Mouse (Mus musculus): Measurements from ENCODE around the gene Gm43517. TPM values are rescaled to one million over a fixed set of nuclear protein-coding genes. Genes with fewer than 3 reads are reported as not detected.

Gm43517 gene
- polyA plus RNA-seq, 1 experiment from 2014 or later: not detected

DNA sequence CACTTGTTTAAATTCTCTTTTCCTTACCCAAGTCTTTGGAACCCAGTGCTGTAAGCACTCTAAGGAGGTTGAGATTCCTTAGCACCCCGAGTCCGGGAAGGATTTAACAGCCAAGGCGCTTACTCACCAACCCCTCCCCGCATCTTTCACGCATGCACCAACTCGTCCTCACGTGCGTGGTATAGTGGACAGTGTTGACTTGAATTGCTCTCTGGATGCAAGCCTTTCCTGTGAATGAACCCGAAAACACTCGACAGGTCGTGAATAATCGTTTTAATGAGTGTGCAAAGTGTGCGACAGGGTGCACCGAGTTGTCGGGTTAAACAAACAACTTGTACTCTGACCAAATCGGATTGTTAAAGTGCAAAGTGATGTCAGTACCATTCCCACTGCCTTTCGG lies 9.9 kb downstream of the Gm43517 start:
- no peak overlapping the region for H3K9ac ChIP-seq (ENCODE audit: low read depth, low read length)
- under 1% methylated on average over 17 of the region's 17 CpGs for WGBS
- no peak for ATAC-seq
- peaks cover 81% of the 10 kb centered on the region for H3K27me3 ChIP-seq (replicated peaks; ENCODE audit: control insufficient read depth, insufficient read depth, low read length)
- TF ChIP-seq CTCF (IDR thresholded peaks at IDR 0.05; ENCODE audit: low read depth): no peak
- H3K27ac ChIP-seq (ENCODE audit: low read depth, low read length): no peak overlapping the region
- no peaks in the 10 kb centered on the region for H3K36me3 ChIP-seq (ENCODE audit: control insufficient read depth, insufficient read depth)
- no peak overlapping the region for H3K4me2 ChIP-seq (replicated peaks; ENCODE audit: low read depth)
- H3K4me3 ChIP-seq (ENCODE audit: low read depth, low read length): no peak overlapping the region
- H3K9me3 ChIP-seq (ENCODE audit: control insufficient read depth): no peaks in the 10 kb centered on the region
- no peaks in the 10 kb centered on the region for H3K4me1 ChIP-seq (replicated peaks; ENCODE audit: control insufficient read depth, insufficient read depth, low read length)

DNA sequence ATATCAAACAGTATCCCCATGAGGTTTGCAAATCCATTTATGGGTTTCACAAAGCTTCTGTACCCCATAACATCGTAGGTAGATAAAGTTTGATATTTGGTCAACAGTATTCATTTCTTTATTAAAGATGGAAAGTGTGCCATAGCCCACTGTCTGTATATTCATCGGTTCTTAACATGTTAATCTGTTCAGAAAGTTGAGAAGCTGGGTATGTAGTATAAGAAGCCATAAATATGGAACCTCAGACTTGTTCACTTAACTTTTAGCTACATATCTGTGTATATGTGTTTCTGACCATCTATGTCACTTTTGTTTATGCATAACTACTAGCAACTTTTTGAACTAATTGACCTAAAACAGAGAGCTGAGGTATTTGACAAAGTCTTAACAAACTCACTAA lies 11.0 kb downstream of the Gm43517 start:
- H3K4me3 ChIP-seq (ENCODE audit: low read depth, low read length): no peak overlapping the region
- no peak overlapping the region for H3K9ac ChIP-seq (ENCODE audit: low read depth, low read length)
- H3K4me1 ChIP-seq (replicated peaks; ENCODE audit: control insufficient read depth, insufficient read depth, low read length): peaks cover 1% of the 10 kb centered on the region; the same call in 1 of the 2 replicates
- H3K27me3 ChIP-seq (replicated peaks; ENCODE audit: control insufficient read depth, insufficient read depth, low read length): peaks cover 81% of the 10 kb centered on the region
- H3K36me3 ChIP-seq (ENCODE audit: control insufficient read depth, insufficient read depth): no peaks in the 10 kb centered on the region
- no peak for ATAC-seq
- H3K4me2 ChIP-seq (replicated peaks; ENCODE audit: low read depth): no peak overlapping the region
- H3K27ac ChIP-seq (ENCODE audit: low read depth, low read length): no peak overlapping the region
- H3K9me3 ChIP-seq (ENCODE audit: control insufficient read depth): no peaks in the 10 kb centered on the region
- TF ChIP-seq CTCF (IDR thresholded peaks at IDR 0.05; ENCODE audit: low read depth): no peak
- 18% methylated on average over 2 of the region's 2 CpGs for WGBS

DNA sequence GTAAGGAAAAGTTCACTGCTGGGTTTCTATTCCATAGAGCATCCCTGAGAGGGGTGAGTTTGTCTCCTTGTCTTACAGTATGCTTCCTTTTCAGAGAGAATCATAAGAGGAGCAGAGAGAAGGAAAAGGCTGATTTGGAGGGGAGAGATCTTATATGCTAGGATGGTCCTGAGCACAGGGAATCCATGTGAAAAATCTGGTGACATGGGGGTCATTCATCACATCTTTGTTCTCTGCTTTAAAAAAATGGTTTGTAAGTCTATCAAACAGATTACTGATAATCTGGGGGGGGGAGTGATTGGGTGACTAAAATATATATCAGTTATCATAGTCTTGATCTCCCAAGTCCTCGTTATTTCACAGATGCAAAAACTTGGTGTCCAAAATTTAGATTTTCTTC lies 11.8 kb downstream of the Gm43517 start:
- no peak overlapping the region for H3K4me3 ChIP-seq (ENCODE audit: low read depth, low read length)
- H3K4me2 ChIP-seq (replicated peaks; ENCODE audit: low read depth): no peak overlapping the region
- no peak overlapping the region for H3K9ac ChIP-seq (ENCODE audit: low read depth, low read length)
- no peaks in the 10 kb centered on the region for H3K9me3 ChIP-seq (ENCODE audit: control insufficient read depth)
- H3K36me3 ChIP-seq (ENCODE audit: control insufficient read depth, insufficient read depth): no peaks in the 10 kb centered on the region
- H3K27ac ChIP-seq (ENCODE audit: low read depth, low read length): no peak overlapping the region
- TF ChIP-seq CTCF (IDR thresholded peaks at IDR 0.05; ENCODE audit: low read depth): no peak
- ATAC-seq: no peak
- peaks cover 81% of the 10 kb centered on the region for H3K27me3 ChIP-seq (replicated peaks; ENCODE audit: control insufficient read depth, insufficient read depth, low read length)
- peaks cover 7% of the 10 kb centered on the region; the same call in 1 of the 2 replicates for H3K4me1 ChIP-seq (replicated peaks; ENCODE audit: control insufficient read depth, insufficient read depth, low read length)
- WGBS: 29% methylated on average over 1 of the region's 1 CpGs

DNA sequence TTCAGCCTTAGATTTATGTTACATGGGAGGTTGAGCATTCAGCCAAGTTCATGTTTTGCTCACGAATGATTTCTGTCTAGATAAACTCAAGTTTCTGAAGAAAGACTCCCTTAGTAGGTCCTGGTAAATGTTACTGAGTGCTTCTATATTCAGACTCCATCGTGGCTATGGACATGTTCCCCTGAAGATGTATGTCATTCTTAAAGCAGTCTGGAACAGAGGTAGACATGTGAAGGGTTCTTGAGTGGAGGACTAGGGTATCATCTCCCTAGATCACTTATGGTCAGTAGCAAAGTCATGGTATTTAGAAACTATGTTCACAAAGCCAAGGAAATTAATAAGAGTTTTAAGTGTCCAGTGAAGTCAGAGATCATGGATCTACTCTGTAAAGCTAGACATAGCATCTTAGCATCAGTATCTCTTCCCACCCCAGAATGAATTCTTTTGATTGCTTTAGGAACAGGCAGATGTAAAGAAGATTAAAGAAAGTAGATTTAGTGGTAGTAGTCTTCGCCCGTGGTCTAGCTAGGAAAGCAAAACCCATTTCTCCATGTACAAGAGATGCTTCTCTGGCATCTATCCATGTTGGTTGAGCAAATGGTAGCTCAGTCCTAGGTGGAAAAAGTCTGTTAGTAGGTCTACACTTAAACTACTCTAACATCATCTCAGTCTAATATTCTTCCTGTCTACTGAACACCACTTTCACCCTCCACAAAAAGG lies 12.6 kb downstream of the Gm43517 start:
- Histone ChIP-seq H3K4me1 (replicated peaks; ENCODE audit: control insufficient read depth, insufficient read depth, low read length) (peaks cover 7% of the 10 kb centered on the region; the same call in 1 of the 2 replicates), H3K4me2 (replicated peaks; ENCODE audit: low read depth) (no peak overlapping the region), H3K36me3 (ENCODE audit: control insufficient read depth, insufficient read depth) (no peaks in the 10 kb centered on the region), H3K27ac (ENCODE audit: low read depth, low read length) (no peak overlapping the region), H3K9me3 (ENCODE audit: control insufficient read depth) (no peaks in the 10 kb centered on the region), H3K27me3 (replicated peaks; ENCODE audit: control insufficient read depth, insufficient read depth, low read length) (peaks cover 76% of the 10 kb centered on the region), H3K4me3 (ENCODE audit: low read depth, low read length) (no peak overlapping the region), H3K9ac (ENCODE audit: low read depth, low read length) (no peak overlapping the region)
- WGBS: 25% methylated on average over 4 of the region's 4 CpGs
- TF ChIP-seq CTCF (IDR thresholded peaks at IDR 0.05; ENCODE audit: low read depth): no peak
- no peak for ATAC-seq

DNA sequence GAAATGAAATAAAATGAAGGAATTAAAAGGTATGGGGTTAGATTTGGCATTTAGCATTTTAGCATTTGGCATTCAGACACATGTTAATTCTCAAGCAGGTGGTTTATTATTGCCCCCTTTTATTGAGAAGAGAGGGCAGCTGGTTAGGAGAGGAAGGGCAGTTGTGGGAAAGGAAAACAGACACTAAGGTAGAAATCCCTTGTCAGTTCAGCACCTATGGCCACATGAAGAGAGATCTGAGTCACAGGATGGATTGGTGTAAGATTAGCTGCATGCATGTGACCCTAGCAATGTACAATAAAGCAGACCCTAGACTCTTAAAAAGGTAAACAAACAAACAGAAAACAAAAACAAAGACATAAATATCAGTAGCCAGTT lies 13.2 kb downstream of the Gm43517 start:
- Histone ChIP-seq H3K36me3 (ENCODE audit: control insufficient read depth, insufficient read depth) (no peaks in the 10 kb centered on the region), H3K27ac (ENCODE audit: low read depth, low read length) (no peak overlapping the region), H3K9ac (ENCODE audit: low read depth, low read length) (no peak overlapping the region), H3K9me3 (ENCODE audit: control insufficient read depth) (no peaks in the 10 kb centered on the region), H3K4me3 (ENCODE audit: low read depth, low read length) (no peak overlapping the region), H3K27me3 (replicated peaks; ENCODE audit: control insufficient read depth, insufficient read depth, low read length) (peaks cover 76% of the 10 kb centered on the region), H3K4me1 (replicated peaks; ENCODE audit: control insufficient read depth, insufficient read depth, low read length) (peaks cover 7% of the 10 kb centered on the region; the same call in 1 of the 2 replicates), H3K4me2 (replicated peaks; ENCODE audit: low read depth) (no peak overlapping the region)
- ATAC-seq: no peak
- no peak for TF ChIP-seq CTCF (IDR thresholded peaks at IDR 0.05; ENCODE audit: low read depth)

DNA sequence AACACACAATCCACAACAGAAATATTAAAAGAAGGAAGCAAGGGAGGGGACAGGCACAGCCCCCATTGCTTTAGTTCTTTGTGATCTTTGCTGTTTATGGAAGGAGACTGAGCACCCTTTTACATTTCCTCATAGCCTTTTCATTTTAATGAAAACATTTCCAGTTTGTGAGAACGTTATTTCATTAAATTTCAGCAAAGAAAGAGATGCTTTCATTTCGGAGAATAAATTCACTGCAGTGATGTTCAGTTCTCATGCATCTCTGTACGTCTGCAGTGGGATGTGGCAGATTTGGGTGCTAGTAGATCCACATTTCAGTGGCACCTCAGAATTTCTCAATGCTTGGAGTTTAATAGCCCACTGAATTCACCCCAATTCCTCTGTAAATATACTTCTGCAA lies 13.7 kb downstream of the Gm43517 start:
- Histone ChIP-seq H3K9ac (ENCODE audit: low read depth, low read length) (no peak overlapping the region), H3K4me3 (ENCODE audit: low read depth, low read length) (no peak overlapping the region), H3K36me3 (ENCODE audit: control insufficient read depth, insufficient read depth) (no peaks in the 10 kb centered on the region), H3K9me3 (ENCODE audit: control insufficient read depth) (no peaks in the 10 kb centered on the region), H3K4me2 (replicated peaks; ENCODE audit: low read depth) (no peak overlapping the region), H3K27ac (ENCODE audit: low read depth, low read length) (no peak overlapping the region), H3K4me1 (replicated peaks; ENCODE audit: control insufficient read depth, insufficient read depth, low read length) (peaks cover 7% of the 10 kb centered on the region; the same call in 1 of the 2 replicates), H3K27me3 (replicated peaks; ENCODE audit: control insufficient read depth, insufficient read depth, low read length) (peaks cover 77% of the 10 kb centered on the region)
- no peak for ATAC-seq
- 24% methylated on average over 3 of the region's 3 CpGs for WGBS
- no peak for TF ChIP-seq CTCF (IDR thresholded peaks at IDR 0.05; ENCODE audit: low read depth)
